Mouse (Mus musculus): Measurements from ENCODE around the gene Efcab6. TPM values are rescaled to one million over a fixed set of nuclear protein-coding genes. Genes with fewer than 3 reads are reported as not detected.

Efcab6 gene
- polyA plus RNA-seq, 1 experiment from 2014 or later, result not detected

DNA sequence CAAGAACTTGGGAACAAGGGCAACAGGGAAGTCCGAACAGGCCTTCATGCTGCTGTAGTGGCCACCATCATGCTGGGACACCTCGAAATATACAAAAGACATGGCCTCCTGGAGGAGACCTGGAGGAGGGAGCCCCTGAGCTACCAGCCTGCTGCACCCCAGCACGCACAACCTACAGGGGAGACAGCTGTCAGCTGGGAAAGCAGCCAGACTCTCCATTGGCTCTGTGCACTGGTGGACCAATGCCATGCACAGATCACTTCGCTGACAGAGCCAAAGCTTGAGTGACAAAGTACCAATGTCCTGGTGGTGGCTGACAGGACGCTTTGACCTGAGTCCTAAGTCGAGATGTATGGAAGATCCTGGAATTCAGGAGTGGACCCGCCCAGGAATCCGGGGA is 30.9 kb upstream of the Efcab6 start:
- Histone ChIP-seq H3K27me3 (ENCODE audit: insufficient read depth, low read length) (no peaks in the 10 kb centered on the region), H3K4me2 (ENCODE audit: low read depth, low read length) (no peak overlapping the region), H3K9ac (replicated peaks) (no peak overlapping the region), H3K27ac (ENCODE audit: low read depth) (no peak overlapping the region), H3K9me3 (ENCODE audit: low read length) (no peaks in the 10 kb centered on the region), H3K4me1 (ENCODE audit: insufficient read depth) (no peaks in the 10 kb centered on the region), H3K4me3 (ENCODE audit: low read depth, low read length) (no peak overlapping the region), H3K36me3 (replicated peaks; ENCODE audit: insufficient read depth, low read length) (no peaks in the 10 kb centered on the region)
- WGBS (ENCODE audit: insufficient replicate concordance), result 76% methylated on average over 8 of the region's 8 CpGs
- DNase-seq, result no peak
- no peak for ATAC-seq
- TF ChIP-seq CTCF (IDR thresholded peaks at IDR 0.05; ENCODE audit: low read depth) (no peak), EP300 (IDR thresholded peaks at IDR 0.05; ENCODE audit: low read depth) (no peak)

DNA sequence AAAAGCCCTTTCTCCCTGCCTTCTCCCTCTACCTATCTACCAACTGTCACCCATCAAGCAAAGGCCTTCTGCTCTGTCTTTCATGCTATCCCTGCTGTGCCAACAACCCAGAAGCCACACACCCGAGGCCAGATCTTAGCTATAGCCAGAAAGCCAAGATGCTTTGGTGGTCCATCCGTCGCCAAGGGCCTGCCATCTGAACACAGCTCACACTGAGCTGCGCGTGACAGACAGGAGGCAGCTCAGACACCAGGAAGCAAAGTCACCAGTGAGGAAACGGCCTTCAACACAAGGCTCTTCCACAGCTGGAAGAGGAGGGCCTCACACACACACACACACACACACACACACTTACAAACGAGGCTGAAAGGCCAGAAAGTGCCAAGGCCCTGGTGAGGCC is 29.7 kb upstream of the Efcab6 start:
- ATAC-seq (no peak), DNase-seq (no peak)
- WGBS (ENCODE audit: insufficient replicate concordance), result 57% methylated on average over 7 of the region's 7 CpGs
- Histone ChIP-seq H3K9me3 (ENCODE audit: low read length) (no peaks in the 10 kb centered on the region), H3K9ac (replicated peaks) (no peak overlapping the region), H3K27me3 (ENCODE audit: insufficient read depth, low read length) (no peaks in the 10 kb centered on the region), H3K36me3 (replicated peaks; ENCODE audit: insufficient read depth, low read length) (no peaks in the 10 kb centered on the region), H3K4me2 (ENCODE audit: low read depth, low read length) (no peak overlapping the region), H3K4me3 (ENCODE audit: low read depth, low read length) (no peak overlapping the region), H3K27ac (ENCODE audit: low read depth) (no peak overlapping the region), H3K4me1 (ENCODE audit: insufficient read depth) (no peaks in the 10 kb centered on the region)
- no peak for TF ChIP-seq CTCF (IDR thresholded peaks at IDR 0.05; ENCODE audit: low read depth)
- TF ChIP-seq EP300 (IDR thresholded peaks at IDR 0.05; ENCODE audit: low read depth), result no peak

DNA sequence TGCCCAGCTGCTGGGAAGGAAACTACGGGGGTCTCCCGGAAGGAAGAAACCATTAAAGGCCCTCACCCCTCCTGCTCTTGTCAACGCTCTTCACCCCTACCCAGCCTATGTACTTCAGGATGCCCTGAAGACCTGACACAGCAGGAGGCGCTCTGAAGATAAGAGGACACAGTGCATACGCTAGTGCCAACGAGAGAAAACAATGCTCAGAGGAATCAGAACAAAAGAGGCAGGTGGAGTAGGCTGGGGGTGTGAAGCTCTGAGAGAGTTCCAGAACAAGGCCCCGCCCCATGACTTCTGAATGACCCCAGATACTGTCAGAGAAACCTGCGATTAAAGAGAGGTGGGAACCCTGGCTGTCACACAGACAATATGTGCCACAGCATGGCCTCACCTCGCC is 21.6 kb upstream of the Efcab6 start:
- no peak for DNase-seq
- 38% methylated on average over 9 of the region's 9 CpGs for WGBS (ENCODE audit: insufficient replicate concordance)
- Histone ChIP-seq H3K4me3 (ENCODE audit: low read depth, low read length) (no peak overlapping the region), H3K4me2 (ENCODE audit: low read depth, low read length) (no peak overlapping the region), H3K4me1 (ENCODE audit: insufficient read depth) (no peaks in the 10 kb centered on the region), H3K9ac (replicated peaks) (no peak overlapping the region), H3K27ac (ENCODE audit: low read depth) (no peak overlapping the region), H3K9me3 (ENCODE audit: low read length) (no peaks in the 10 kb centered on the region), H3K36me3 (replicated peaks; ENCODE audit: insufficient read depth, low read length) (no peaks in the 10 kb centered on the region), H3K27me3 (ENCODE audit: insufficient read depth, low read length) (no peaks in the 10 kb centered on the region)
- no peak for TF ChIP-seq EP300 (IDR thresholded peaks at IDR 0.05; ENCODE audit: low read depth)
- no peak for TF ChIP-seq CTCF (IDR thresholded peaks at IDR 0.05; ENCODE audit: low read depth)
- no peak for ATAC-seq

DNA sequence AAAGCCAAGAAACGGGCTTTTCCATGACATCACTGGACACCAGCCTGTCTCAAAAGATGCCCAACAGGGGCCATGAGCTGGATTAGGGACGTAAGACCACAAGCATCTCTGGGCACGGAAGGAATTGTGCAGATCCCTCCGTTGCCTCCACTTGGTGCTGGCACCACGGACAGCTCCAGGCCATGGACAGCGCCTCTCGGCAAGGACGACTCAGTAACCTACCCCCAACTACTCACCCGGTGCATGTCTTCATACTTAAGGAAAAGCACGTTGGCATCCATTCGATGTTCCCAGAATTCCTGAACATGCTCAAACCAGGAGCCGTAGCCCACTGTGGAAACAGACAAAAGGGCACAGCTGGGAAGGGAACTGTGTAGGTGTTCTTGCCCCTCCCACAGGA is 21.2 kb upstream of the Efcab6 start:
- Histone ChIP-seq H3K27me3 (ENCODE audit: insufficient read depth, low read length) (no peaks in the 10 kb centered on the region), H3K36me3 (replicated peaks; ENCODE audit: insufficient read depth, low read length) (no peaks in the 10 kb centered on the region), H3K27ac (ENCODE audit: low read depth) (no peak overlapping the region), H3K4me3 (ENCODE audit: low read depth, low read length) (no peak overlapping the region), H3K9me3 (ENCODE audit: low read length) (no peaks in the 10 kb centered on the region), H3K4me1 (ENCODE audit: insufficient read depth) (no peaks in the 10 kb centered on the region), H3K9ac (replicated peaks) (no peak overlapping the region), H3K4me2 (ENCODE audit: low read depth, low read length) (no peak overlapping the region)
- no peak for TF ChIP-seq CTCF (IDR thresholded peaks at IDR 0.05; ENCODE audit: low read depth)
- TF ChIP-seq EP300 (IDR thresholded peaks at IDR 0.05; ENCODE audit: low read depth), result no peak
- WGBS (ENCODE audit: insufficient replicate concordance), result 27% methylated on average over 12 of the region's 12 CpGs
- no peak for DNase-seq
- no peak for ATAC-seq

DNA sequence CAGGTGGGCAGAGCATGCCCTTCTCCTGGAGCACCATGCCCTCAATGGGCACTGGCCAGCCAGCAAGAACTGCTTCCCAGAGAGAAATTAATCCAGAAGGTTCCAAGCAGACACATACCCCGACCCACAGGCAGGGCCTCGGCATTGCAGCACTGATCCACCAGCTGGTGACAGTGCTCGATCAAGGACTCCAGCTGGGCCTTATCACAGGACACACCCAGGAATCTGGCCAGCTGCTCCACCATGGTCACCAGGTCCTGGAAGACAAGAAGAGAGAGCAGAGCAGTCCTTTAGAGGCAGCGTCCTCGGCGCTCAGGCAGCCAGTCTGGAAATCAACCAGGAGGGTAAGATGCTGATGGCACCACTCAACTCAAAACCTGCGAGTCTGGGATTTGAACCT is 14.9 kb upstream of the Efcab6 start:
- H3K27ac ChIP-seq (ENCODE audit: low read depth), result no peak overlapping the region
- DNase-seq (no peak), ATAC-seq (no peak)
- no peak for TF ChIP-seq CTCF (IDR thresholded peaks at IDR 0.05; ENCODE audit: low read depth)
- TF ChIP-seq EP300 (IDR thresholded peaks at IDR 0.05; ENCODE audit: low read depth), result no peak
- H3K9ac ChIP-seq (replicated peaks), result no peak overlapping the region
- no peak overlapping the region for H3K4me3 ChIP-seq (ENCODE audit: low read depth, low read length)
- H3K27me3 ChIP-seq (ENCODE audit: insufficient read depth, low read length), result peaks cover 2% of the 10 kb centered on the region
- no peak overlapping the region for H3K4me2 ChIP-seq (ENCODE audit: low read depth, low read length)
- no peaks in the 10 kb centered on the region for H3K36me3 ChIP-seq (replicated peaks; ENCODE audit: insufficient read depth, low read length)
- H3K9me3 ChIP-seq (ENCODE audit: low read length), result no peaks in the 10 kb centered on the region
- 55% methylated on average over 7 of the region's 7 CpGs for WGBS (ENCODE audit: insufficient replicate concordance)
- H3K4me1 ChIP-seq (ENCODE audit: insufficient read depth), result no peaks in the 10 kb centered on the region

DNA sequence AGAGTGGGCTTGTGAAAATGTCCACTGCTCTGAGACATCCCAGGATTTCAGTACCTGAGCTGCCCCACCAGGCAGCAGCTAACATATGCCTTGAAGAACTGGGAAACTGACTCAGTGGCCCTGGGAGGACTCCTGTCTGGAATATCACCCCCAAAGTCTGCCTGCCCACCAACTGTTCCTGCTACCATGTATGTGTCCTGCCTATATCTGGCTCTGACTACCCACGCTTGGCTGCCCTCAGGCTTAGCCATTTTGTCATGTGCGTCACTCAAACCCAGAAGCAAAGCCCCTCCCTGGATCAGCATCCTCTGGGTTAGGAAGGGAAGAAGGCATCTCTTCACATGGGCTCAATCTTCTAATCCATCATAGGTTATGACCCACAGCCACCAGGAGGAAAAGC is 14.3 kb upstream of the Efcab6 start:
- Histone ChIP-seq H3K4me2 (ENCODE audit: low read depth, low read length) (no peak overlapping the region), H3K27ac (ENCODE audit: low read depth) (no peak overlapping the region), H3K9ac (replicated peaks) (no peak overlapping the region), H3K27me3 (ENCODE audit: insufficient read depth, low read length) (peaks cover 7% of the 10 kb centered on the region), H3K4me1 (ENCODE audit: insufficient read depth) (no peaks in the 10 kb centered on the region), H3K4me3 (ENCODE audit: low read depth, low read length) (no peak overlapping the region), H3K9me3 (ENCODE audit: low read length) (no peaks in the 10 kb centered on the region), H3K36me3 (replicated peaks; ENCODE audit: insufficient read depth, low read length) (no peaks in the 10 kb centered on the region)
- no peak for TF ChIP-seq EP300 (IDR thresholded peaks at IDR 0.05; ENCODE audit: low read depth)
- TF ChIP-seq CTCF (IDR thresholded peaks at IDR 0.05; ENCODE audit: low read depth), result no peak
- WGBS (ENCODE audit: insufficient replicate concordance), result 81% methylated on average over 2 of the region's 2 CpGs
- ATAC-seq (no peak), DNase-seq (no peak)

DNA sequence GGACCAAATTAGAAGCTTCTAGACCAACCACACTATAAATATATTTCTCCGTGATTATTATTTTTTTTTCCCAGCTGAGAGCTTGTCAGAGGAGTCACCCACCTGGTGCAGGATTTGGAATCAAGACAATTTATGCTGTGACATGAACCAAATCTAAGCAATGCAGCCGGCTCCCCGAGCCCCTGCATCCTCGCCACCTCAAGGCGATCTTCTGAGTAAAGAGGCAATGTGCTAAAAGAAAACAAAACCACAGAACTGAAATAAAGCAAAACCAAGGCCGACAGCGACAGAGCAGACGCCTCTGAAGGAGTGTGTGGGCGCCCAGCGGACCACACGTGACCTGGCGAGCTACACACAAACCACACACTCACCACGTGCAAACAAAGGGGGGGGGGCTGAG is 13.5 kb upstream of the Efcab6 start:
- 61% methylated on average over 13 of the region's 13 CpGs for WGBS (ENCODE audit: insufficient replicate concordance)
- H3K4me1 ChIP-seq (ENCODE audit: insufficient read depth), result no peaks in the 10 kb centered on the region

More for the DNA sequence above, 13.5 kb upstream of the Efcab6 start:
- Histone ChIP-seq H3K4me2 (ENCODE audit: low read depth, low read length) (no peak overlapping the region), H3K27ac (ENCODE audit: low read depth) (no peak overlapping the region), H3K9me3 (ENCODE audit: low read length) (no peaks in the 10 kb centered on the region), H3K4me3 (ENCODE audit: low read depth, low read length) (no peak overlapping the region), H3K9ac (replicated peaks) (no peak overlapping the region), H3K27me3 (ENCODE audit: insufficient read depth, low read length) (peaks cover 7% of the 10 kb centered on the region), H3K36me3 (replicated peaks; ENCODE audit: insufficient read depth, low read length) (no peaks in the 10 kb centered on the region)
- no peak for TF ChIP-seq EP300 (IDR thresholded peaks at IDR 0.05; ENCODE audit: low read depth)
- no peak for TF ChIP-seq CTCF (IDR thresholded peaks at IDR 0.05; ENCODE audit: low read depth)
- no peak for ATAC-seq
- DNase-seq, result no peak

Data from liver, postnatal 0 days (tissue).